Mouse (Mus musculus): ENCODE measurements around the gene Gm34653. TPM values are rescaled to one million over a fixed set of nuclear protein-coding genes. Genes with fewer than 3 reads are reported as not detected.

Gene Gm34653
- polyA plus RNA-seq, 1 experiment from 2014 or later: not detected

Other genes with a start within 250 kb of the Gm34653 start
- 103 and 108 TPM in 2 replicates for gene Gapvd1, start 77.8 kb upstream of the Gm34653 start, polyA plus RNA-seq (2015; fragmentation: Nextera tagmentation; extraction: Ambion mirVana)
- gene Hspa5, start 61.0 kb upstream of the Gm34653 start, polyA plus RNA-seq (2015; fragmentation: Nextera tagmentation; extraction: Ambion mirVana): 442 and 458 TPM in 2 replicates
- gene Rabepk, start 33.1 kb upstream of the Gm34653 start, polyA plus RNA-seq (2015; fragmentation: Nextera tagmentation; extraction: Ambion mirVana): 28.7 and 29.7 TPM in 2 replicates
- 95.2 and 106 TPM in 2 replicates for gene Fbxw2, start 6.7 kb upstream of the Gm34653 start, polyA plus RNA-seq (2015; fragmentation: Nextera tagmentation; extraction: Ambion mirVana)
- gene Cutal, start 41.4 kb downstream of the Gm34653 start, polyA plus RNA-seq (2015; fragmentation: Nextera tagmentation; extraction: Ambion mirVana): 0.16 and 0.35 TPM in 2 replicates
- 96.8 and 105 TPM in 2 replicates for gene Psmd5, start 42.0 kb downstream of the Gm34653 start, polyA plus RNA-seq (2015; fragmentation: Nextera tagmentation; extraction: Ambion mirVana)
- 2.2 and 2.7 TPM in 2 replicates for gene Phf19, start 81.0 kb downstream of the Gm34653 start, polyA plus RNA-seq (2015; fragmentation: Nextera tagmentation; extraction: Ambion mirVana)
- gene Traf1, start 128.8 kb downstream of the Gm34653 start, polyA plus RNA-seq (2015; fragmentation: Nextera tagmentation; extraction: Ambion mirVana): 2.5 and 4.0 TPM in 2 replicates
- gene Hc, start 228.4 kb downstream of the Gm34653 start, polyA plus RNA-seq (2015; fragmentation: Nextera tagmentation; extraction: Ambion mirVana): 0.24 TPM in 2 replicates

Data from hindbrain, embryonic 16.5 days (tissue).